Comparison of ENCODE assay signal across 17 mouse cellular contexts in genomic region chr3:135798241-135798640, GRCm38 (mm10). TPM values are rescaled to one million over a fixed set of nuclear protein-coding genes. Genes with fewer than 3 reads are reported as not detected.
DNase-seq lines count a peak whose midpoint lies in the region; ATAC-seq and TF ChIP-seq lines count a peak whose summit lies in the region.
"Had no signal": no experiment of that assay in that cellular context is flagged by ENCODE, and none has a peak within 500 bp of the region (broad histone marks: within the 10 kb centered on the region; RNA-seq: fewer than 3 reads in every experiment).

No protein-coding gene starts in this region.

- H3K4me1 ChIP-seq in embryonic facial prominence, embryonic 14.5 days (ENCODE audit: control insufficient read depth, insufficient read depth, low read length): no peaks in the 10 kb centered on the region
- H3K4me1 ChIP-seq in embryonic facial prominence, embryonic 10.5 days: no peaks in the 10 kb centered on the region
- no peaks in the 10 kb centered on the region for H3K4me1 ChIP-seq in midbrain, embryonic 14.5 days (ENCODE audit: control insufficient read depth, insufficient read depth, low read length)
- H3K4me1 ChIP-seq in midbrain, embryonic 16.5 days (ENCODE audit: control insufficient read depth, insufficient read depth, low read length): no peaks in the 10 kb centered on the region
- H3K4me1 ChIP-seq in liver, embryonic 14.5 days (replicated peaks; ENCODE audit: control insufficient read depth in 2 of 2, insufficient read depth in 2 of 2, low read length in 1 of 2): peaks cover 0 to 2% of the 10 kb centered on the region in 2 experiments; a peak in 2 of 4 replicates
- H3K4me1 ChIP-seq: forebrain, embryonic 15.5 days; heart, embryonic 13.5 days; limb, embryonic 12.5 days; stomach, embryonic 15.5 days had no signal

- H3K4me3 ChIP-seq in embryonic facial prominence, embryonic 14.5 days (ENCODE audit: low read depth, low read length): no peak overlapping the region
- H3K4me3 ChIP-seq in embryonic facial prominence, embryonic 10.5 days: no peak overlapping the region
- H3K4me3 ChIP-seq in midbrain, embryonic 14.5 days (replicated peaks; ENCODE audit: low read depth, low read length): no peak overlapping the region
- no peak overlapping the region for H3K4me3 ChIP-seq in midbrain, embryonic 16.5 days (ENCODE audit: low read depth, low read length)
- H3K4me3 ChIP-seq in liver, embryonic 14.5 days (ENCODE audit: insufficient read depth in 1 of 2, low read depth in 2 of 2, low read length in 2 of 2): no peak overlapping the region
- H3K4me3 ChIP-seq: forebrain, embryonic 15.5 days; heart, embryonic 13.5 days; layer of hippocampus, adult 2 months; limb, embryonic 12.5 days; stomach, embryonic 15.5 days had no signal

- no peak overlapping the region for H3K27ac ChIP-seq in embryonic facial prominence, embryonic 14.5 days (replicated peaks; ENCODE audit: low read depth, low read length)
- no peak overlapping the region for H3K27ac ChIP-seq in embryonic facial prominence, embryonic 10.5 days (replicated peaks)
- no peak overlapping the region for H3K27ac ChIP-seq in midbrain, embryonic 14.5 days (replicated peaks; ENCODE audit: low read depth, low read length)
- H3K27ac ChIP-seq in midbrain, embryonic 16.5 days (ENCODE audit: low read length): no peak overlapping the region
- no peak overlapping the region for H3K27ac ChIP-seq in liver, embryonic 14.5 days
- H3K27ac ChIP-seq: forebrain, embryonic 15.5 days; heart, embryonic 13.5 days; layer of hippocampus, adult 2 months; limb, embryonic 12.5 days; stomach, embryonic 15.5 days had no signal

- peak; percentile 26 for DNase-seq in embryonic facial prominence, embryonic 14.5 days (ENCODE audit: low spot score)
- no peak for DNase-seq in embryonic facial prominence, embryonic 10.5 days (ENCODE audit: low spot score)
- DNase-seq in midbrain, embryonic 14.5 days: peak; percentile 34
- DNase-seq in liver, embryonic 14.5 days (ENCODE audit: low read depth in 3 of 3, low spot score in 3 of 3): peak; percentile 7 to 35 (median 26)
- DNase-seq in layer of hippocampus, postnatal 10 days (ENCODE audit: low spot score in 2 of 2): no peak
- no peak for DNase-seq in cerebellum, adult 11 months
- DNase-seq in left cerebral cortex, adult 9 months (ENCODE audit: low spot score in 2 of 2): no peak
- DNase-seq: embryo, embryonic 11 days; heart, postnatal 36 days had no signal

- TF ChIP-seq CTCF in liver, embryonic 14.5 days (IDR thresholded peaks at IDR 0.05; ENCODE audit: low read depth): no peak

- 52% methylated on average over 3 of the region's 3 CpGs for WGBS in embryonic facial prominence, embryonic 14.5 days
- WGBS in embryonic facial prominence, embryonic 10.5 days: 86% methylated on average over 3 of the region's 3 CpGs
- 71% methylated on average over 3 of the region's 3 CpGs for WGBS in midbrain, embryonic 14.5 days
- WGBS in midbrain, embryonic 16.5 days: 62% methylated on average over 3 of the region's 3 CpGs
- 70% methylated on average over 3 of the region's 3 CpGs for WGBS in liver, embryonic 14.5 days (ENCODE audit: insufficient replicate concordance)

- no peak overlapping the region for H3K4me2 ChIP-seq in embryonic facial prominence, embryonic 14.5 days (ENCODE audit: low read depth, low read length)
- H3K4me2 ChIP-seq in midbrain, embryonic 14.5 days (ENCODE audit: low read length): no peak overlapping the region
- H3K4me2 ChIP-seq in midbrain, embryonic 16.5 days (ENCODE audit: low read length): no peak overlapping the region
- no peak overlapping the region for H3K4me2 ChIP-seq in liver, embryonic 14.5 days (ENCODE audit: low read depth)
- H3K4me2 ChIP-seq: forebrain, embryonic 15.5 days; heart, embryonic 13.5 days; limb, embryonic 12.5 days; stomach, embryonic 15.5 days had no signal

- ATAC-seq in embryonic facial prominence, embryonic 14.5 days (ENCODE audit: low read depth): no peak
- ATAC-seq in midbrain, embryonic 14.5 days (ENCODE audit: low FRiP score, low TSS enrichment): no peak
- ATAC-seq in midbrain, embryonic 16.5 days: no peak
- ATAC-seq in liver, embryonic 14.5 days (ENCODE audit: insufficient read depth): no peak
- ATAC-seq: CD4-positive, CD25-positive, alpha-beta regulatory T cell, adult 4 months; forebrain, embryonic 15.5 days had no signal

- H3K9me3 ChIP-seq in embryonic facial prominence, embryonic 14.5 days (ENCODE audit: control insufficient read depth, low read length): no peaks in the 10 kb centered on the region
- H3K9me3 ChIP-seq in embryonic facial prominence, embryonic 10.5 days: no peaks in the 10 kb centered on the region
- no peaks in the 10 kb centered on the region for H3K9me3 ChIP-seq in midbrain, embryonic 14.5 days (ENCODE audit: control insufficient read depth, low read length)
- H3K9me3 ChIP-seq in midbrain, embryonic 16.5 days (replicated peaks; ENCODE audit: control insufficient read depth, low read length, poor library complexity, severe bottlenecking): no peaks in the 10 kb centered on the region
- H3K9me3 ChIP-seq in liver, embryonic 14.5 days (ENCODE audit: control insufficient read depth, low read length): no peaks in the 10 kb centered on the region
- H3K9me3 ChIP-seq: forebrain, embryonic 15.5 days; G1E; heart, embryonic 13.5 days; limb, embryonic 12.5 days; stomach, embryonic 15.5 days had no signal

- H3K9ac ChIP-seq in embryonic facial prominence, embryonic 14.5 days (ENCODE audit: low read depth, low read length): no peak overlapping the region
- H3K9ac ChIP-seq in midbrain, embryonic 14.5 days (replicated peaks; ENCODE audit: low read length): no peak overlapping the region
- no peak overlapping the region for H3K9ac ChIP-seq in midbrain, embryonic 16.5 days (ENCODE audit: low read depth, low read length)
- no peak overlapping the region for H3K9ac ChIP-seq in liver, embryonic 14.5 days (replicated peaks)
- H3K9ac ChIP-seq: forebrain, embryonic 15.5 days; heart, embryonic 13.5 days; limb, embryonic 12.5 days; stomach, embryonic 15.5 days had no signal

- no peak for TF ChIP-seq EP300 in liver, embryonic 14.5 days (IDR thresholded peaks at IDR 0.05; ENCODE audit: low read depth)

- no peaks in the 10 kb centered on the region for H3K36me3 ChIP-seq in embryonic facial prominence, embryonic 14.5 days (ENCODE audit: control insufficient read depth, insufficient read depth, low read length)
- H3K36me3 ChIP-seq in embryonic facial prominence, embryonic 10.5 days (replicated peaks): no peaks in the 10 kb centered on the region
- H3K36me3 ChIP-seq in midbrain, embryonic 14.5 days (ENCODE audit: control insufficient read depth, insufficient read depth, low read length): no peaks in the 10 kb centered on the region
- H3K36me3 ChIP-seq in midbrain, embryonic 16.5 days (ENCODE audit: control insufficient read depth, insufficient read depth, low read length): no peaks in the 10 kb centered on the region
- H3K36me3 ChIP-seq in liver, embryonic 14.5 days (replicated peaks; ENCODE audit: control insufficient read depth, insufficient read depth, low read depth): no peaks in the 10 kb centered on the region
- H3K36me3 ChIP-seq: forebrain, embryonic 15.5 days; G1E; heart, embryonic 13.5 days; limb, embryonic 12.5 days; stomach, embryonic 15.5 days had no signal

- no peaks in the 10 kb centered on the region for H3K27me3 ChIP-seq in embryonic facial prominence, embryonic 14.5 days (replicated peaks; ENCODE audit: control insufficient read depth, insufficient read depth, low read length)
- H3K27me3 ChIP-seq in embryonic facial prominence, embryonic 10.5 days (replicated peaks; ENCODE audit: low read depth, poor library complexity, severe bottlenecking): no peaks in the 10 kb centered on the region
- H3K27me3 ChIP-seq in midbrain, embryonic 14.5 days (ENCODE audit: control insufficient read depth, insufficient read depth, low read length): no peaks in the 10 kb centered on the region
- no peaks in the 10 kb centered on the region for H3K27me3 ChIP-seq in midbrain, embryonic 16.5 days (ENCODE audit: control insufficient read depth, insufficient read depth, low read depth, low read length)
- no peaks in the 10 kb centered on the region for H3K27me3 ChIP-seq in liver, embryonic 14.5 days (ENCODE audit: control insufficient read depth, insufficient read depth, low read length)
- H3K27me3 ChIP-seq: forebrain, embryonic 15.5 days; heart, embryonic 13.5 days; limb, embryonic 12.5 days; stomach, embryonic 15.5 days had no signal

RNA-seq across cellular contexts. Expression of gene Slc39a8, which starts 26.8 kb away (rescaled TPM):
- 6.4 and 7.8 TPM in 2 replicates for polyA plus RNA-seq in embryonic facial prominence, embryonic 14.5 days (2014; fragmentation: Nextera tagmentation; extraction: Ambion mirVana)
- polyA plus RNA-seq in embryonic facial prominence, embryonic 10.5 days (2016; fragmentation: Nextera tagmentation; extraction: Ambion mirVana): 15.5 and 16.9 TPM in 2 replicates
- 5.6 and 12.3 TPM in 2 replicates for polyA plus RNA-seq in midbrain, embryonic 14.5 days (2014; fragmentation: Nextera tagmentation; extraction: Ambion mirVana)
- 10.6 and 10.9 TPM in 2 replicates for polyA plus RNA-seq in midbrain, embryonic 16.5 days (2015; fragmentation: Nextera tagmentation; extraction: Ambion mirVana)
- 22.8 and 27.5 TPM in 2 replicates for polyA plus RNA-seq in liver, embryonic 14.5 days (2012; rRNA removed)
- 55.4 and 56.8 TPM in 2 replicates for polyA plus RNA-seq in liver, embryonic 14.5 days (2014; fragmentation: Nextera tagmentation; extraction: Ambion mirVana)
- total RNA-seq in layer of hippocampus, postnatal 10 days (2021): 10 to 100 TPM; 10.1 to 10.2 TPM

Comparison
In these comparisons a context has a peak if more than half of its experiments do, and no peak if none do; other contexts are left out.
1. DNase-seq: peak in embryonic facial prominence, embryonic 14.5 days (single experiment), midbrain, embryonic 14.5 days (single experiment) and liver, embryonic 14.5 days (3 of 3); none in embryonic facial prominence, embryonic 10.5 days (single experiment), layer of hippocampus, postnatal 10 days (0 of 2), cerebellum, adult 11 months (single experiment) and left cerebral cortex, adult 9 months (0 of 2).